Mouse (Mus musculus): Measurements from ENCODE around the gene Lman2. TPM values are rescaled to one million over a fixed set of nuclear protein-coding genes. Genes with fewer than 3 reads are reported as not detected.

Lman2 gene
- polyA plus RNA-seq, 1 experiment from 2014 or later, result 57.9 TPM

- Histone ChIP-seq H3K9me3 (replicated peaks) (no peaks in the 10 kb centered on the region), H3K9ac (peak overlapping the region; percentile 83), H3K27me3 (no peaks in the 10 kb centered on the region), H3K36me3 (ENCODE audit: poor library complexity, severe bottlenecking) (peaks cover 7% of the 10 kb centered on the region), H3K4me3 (peak overlapping the region; percentile 64), H3K27ac (peak overlapping the region; percentile 92), H3K4me1 (peaks cover 34% of the 10 kb centered on the region), H3K4me2 (peak overlapping the region; percentile 68)
- ATAC-seq, result no peak
- 52% methylated on average over 14 of the region's 14 CpGs for WGBS
These were observed 31.8 kb downstream of the Lman2 start for GRCm38 (mm10) chr13:55330567-55331400.

DNA sequence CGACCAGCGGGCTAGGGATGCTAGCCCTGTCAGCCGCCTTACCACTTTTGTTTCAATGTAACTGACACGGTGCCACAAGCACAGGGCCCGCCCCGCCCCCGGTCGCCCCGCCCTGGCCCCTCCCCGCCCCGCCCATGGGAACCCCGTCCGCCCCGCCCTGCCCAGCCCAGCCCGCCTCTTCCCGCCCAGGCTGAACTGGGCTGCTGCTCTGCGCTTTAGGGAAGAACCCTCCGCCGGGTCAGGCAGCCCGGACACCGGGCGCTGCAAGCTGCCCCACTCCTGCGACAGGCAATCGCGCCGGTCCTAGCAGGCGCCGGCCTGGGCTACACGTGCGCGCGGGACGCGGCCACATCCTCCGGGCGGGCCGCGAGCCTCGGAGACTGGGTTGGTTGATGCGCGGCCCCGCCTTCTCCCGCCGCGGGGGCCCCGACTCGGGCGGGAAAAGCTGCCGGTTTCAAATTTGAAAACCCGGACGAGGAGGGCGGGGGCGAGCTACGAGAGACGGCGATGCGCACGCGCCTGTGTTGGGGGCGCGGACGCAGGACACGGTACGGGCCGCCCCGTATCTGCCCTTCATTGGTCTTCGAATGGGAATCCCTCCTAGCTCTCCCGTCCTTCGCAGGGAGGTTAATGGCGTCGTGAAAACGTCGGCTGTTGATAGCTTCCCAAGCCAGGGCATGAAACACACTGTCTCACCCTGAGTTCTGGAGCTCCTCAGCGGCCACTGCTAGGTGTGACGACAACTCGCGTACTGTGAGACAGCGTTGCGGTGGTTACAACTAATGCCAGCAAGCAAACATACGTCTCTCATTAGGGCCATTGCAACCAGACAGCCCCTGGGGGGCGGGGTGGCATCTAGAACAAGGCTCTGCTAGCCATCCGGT, 32.7 kb downstream of the Lman2 start, which contains the start of gene Mxd3:
Gene Mxd3 (minus strand): TSS at position 141 of the 884 bp plus-strand sequence.
- under 1% methylated on average over 74 of the region's 82 CpGs for WGBS
- peak; percentile 84 for ATAC-seq
- Histone ChIP-seq H3K27ac (peak within 1 kb of the TSS; percentile 92), H3K4me3 (peak within 1 kb of the TSS; percentile 64), H3K4me1 (peaks cover 34% of the 10 kb centered on the region), H3K4me2 (peak within 1 kb of the TSS; percentile 68), H3K36me3 (ENCODE audit: poor library complexity, severe bottlenecking) (peaks cover 15% of the 10 kb centered on the region), H3K9me3 (replicated peaks) (no peaks in the 10 kb centered on the region), H3K27me3 (no peaks in the 10 kb centered on the region), H3K9ac (peak within 1 kb of the TSS; percentile 83)

GRCm38 (mm10) chr13:55329109-55329682, 33.4 kb downstream of the Lman2 start:
- H3K36me3 ChIP-seq (ENCODE audit: poor library complexity, severe bottlenecking), result peaks cover 21% of the 10 kb centered on the region
- no peaks in the 10 kb centered on the region for H3K27me3 ChIP-seq
- H3K4me1 ChIP-seq, result peaks cover 37% of the 10 kb centered on the region
- peak overlapping the region; percentile 68 for H3K4me2 ChIP-seq
- H3K9me3 ChIP-seq (replicated peaks), result no peaks in the 10 kb centered on the region
- H3K9ac ChIP-seq, result peak overlapping the region; percentile 83
- WGBS, result under 1% methylated on average over 27 of the region's 29 CpGs
- ATAC-seq, result peak; percentile 37
- peak overlapping the region; percentile 92 for H3K27ac ChIP-seq
- peak overlapping the region; percentile 64 for H3K4me3 ChIP-seq

DNA sequence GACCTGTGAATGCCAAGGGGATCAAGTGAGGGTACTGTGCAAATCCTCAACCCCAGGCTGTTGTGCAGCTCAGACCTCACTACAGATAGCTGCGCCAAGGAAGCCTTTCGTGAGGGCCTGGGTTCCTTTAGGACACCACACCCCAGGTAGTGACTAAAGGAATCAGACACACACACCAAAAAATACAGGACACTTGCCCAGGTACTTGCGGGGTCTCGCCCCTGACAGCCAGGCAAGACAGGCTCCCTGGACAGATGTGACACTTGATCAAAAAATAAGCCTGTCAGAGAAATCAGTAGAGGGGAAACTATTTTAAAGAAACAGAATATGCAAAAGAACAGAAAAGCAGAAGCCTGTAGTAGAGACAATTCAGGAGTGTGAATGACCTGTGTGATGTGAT, 33.9 kb downstream of the Lman2 start:
- peaks cover 27% of the 10 kb centered on the region for H3K36me3 ChIP-seq (ENCODE audit: poor library complexity, severe bottlenecking)
- H3K27ac ChIP-seq, result no peak overlapping the region
- peak overlapping the region; percentile 68 for H3K4me2 ChIP-seq
- no peaks in the 10 kb centered on the region for H3K9me3 ChIP-seq (replicated peaks)
- WGBS, result 80% methylated on average over 4 of the region's 4 CpGs
- H3K27me3 ChIP-seq, result no peaks in the 10 kb centered on the region
- no peak for ATAC-seq
- peak overlapping the region; percentile 64 for H3K4me3 ChIP-seq
- H3K4me1 ChIP-seq, result peaks cover 42% of the 10 kb centered on the region
- peak overlapping the region; percentile 83 for H3K9ac ChIP-seq

DNA sequence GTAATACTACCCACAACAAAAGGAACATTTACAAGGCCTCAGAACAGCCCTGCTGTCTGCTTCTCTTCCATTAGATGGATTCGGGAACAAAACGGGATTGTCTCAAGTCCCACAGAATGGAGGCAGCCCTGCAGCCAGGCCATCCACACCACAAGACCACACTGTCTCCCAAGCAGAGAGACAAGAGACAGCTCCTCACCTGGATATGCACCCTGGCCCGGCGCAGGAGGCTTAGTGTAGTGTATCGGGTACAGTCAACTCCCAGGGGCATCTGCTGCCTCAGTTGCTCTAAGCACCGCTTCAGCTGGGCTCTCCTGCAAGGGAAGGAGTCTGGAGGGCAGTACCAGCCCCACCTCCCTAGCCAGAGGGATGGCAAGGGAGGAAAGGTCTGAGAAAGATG, 34.4 kb downstream of the Lman2 start:
- ATAC-seq, result no peak
- Histone ChIP-seq H3K9me3 (replicated peaks) (no peaks in the 10 kb centered on the region), H3K36me3 (ENCODE audit: poor library complexity, severe bottlenecking) (peaks cover 32% of the 10 kb centered on the region), H3K4me1 (peaks cover 47% of the 10 kb centered on the region), H3K4me2 (peak overlapping the region; percentile 68), H3K27me3 (no peaks in the 10 kb centered on the region), H3K9ac (peak overlapping the region; percentile 83), H3K4me3 (peak overlapping the region; percentile 64), H3K27ac (no peak overlapping the region)
- WGBS, result 88% methylated on average over 6 of the region's 6 CpGs

DNA sequence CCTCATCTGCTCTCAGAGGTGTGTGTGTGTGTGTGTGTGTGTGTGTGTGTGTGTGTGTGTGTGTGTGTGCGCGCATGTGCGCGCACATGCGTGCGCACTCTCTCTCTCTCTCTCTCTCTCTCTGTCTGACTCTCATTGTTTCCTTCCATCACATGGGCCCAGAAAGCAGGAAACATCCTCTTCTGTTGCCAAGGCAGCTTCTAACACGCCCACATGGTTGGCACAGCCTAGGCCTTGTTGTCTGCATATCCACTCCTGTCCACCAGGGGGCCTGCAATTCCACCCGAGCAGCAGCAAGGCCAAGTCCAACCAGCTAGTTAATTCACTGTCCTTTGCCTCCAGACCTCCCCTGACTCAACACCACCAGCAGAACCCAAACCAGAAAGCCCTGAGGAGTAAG, 35.0 kb downstream of the Lman2 start:
- ATAC-seq, result peak; percentile 36
- peak overlapping the region; percentile 64 for H3K4me3 ChIP-seq
- 0 out of 2 replicates have a peak overlapping the region, but pooled peaks have one; percentile 34 for H3K9ac ChIP-seq
- H3K4me2 ChIP-seq, result peak overlapping the region; percentile 68
- no peaks in the 10 kb centered on the region for H3K27me3 ChIP-seq
- WGBS, result 3% methylated on average over 2 of the region's 8 CpGs
- H3K9me3 ChIP-seq (replicated peaks), result no peaks in the 10 kb centered on the region
- peaks cover 35% of the 10 kb centered on the region for H3K36me3 ChIP-seq (ENCODE audit: poor library complexity, severe bottlenecking)
- H3K4me1 ChIP-seq, result peaks cover 52% of the 10 kb centered on the region
- peak overlapping the region; percentile 68 for H3K27ac ChIP-seq

- Histone ChIP-seq H3K4me2 (peak overlapping the region; percentile 68), H3K27ac (peak overlapping the region; percentile 68), H3K36me3 (ENCODE audit: poor library complexity, severe bottlenecking) (peaks cover 35% of the 10 kb centered on the region), H3K9me3 (replicated peaks) (no peaks in the 10 kb centered on the region), H3K27me3 (no peaks in the 10 kb centered on the region), H3K4me3 (no peak overlapping the region), H3K9ac (peak overlapping the region; percentile 34; the same call in 1 of the 2 replicates), H3K4me1 (peaks cover 54% of the 10 kb centered on the region)
- 58% methylated on average over 4 of the region's 4 CpGs for WGBS
- ATAC-seq, result peak; percentile 11; the same call in 1 of the 2 replicates
These were observed 35.4 kb downstream of the Lman2 start for GRCm38 (mm10) chr13:55327169-55327568.

GRCm38 (mm10) chr13:55325596-55325995, 37.0 kb downstream of the Lman2 start:
- no peak overlapping the region for H3K4me3 ChIP-seq
- no peak overlapping the region for H3K4me2 ChIP-seq
- H3K36me3 ChIP-seq (ENCODE audit: poor library complexity, severe bottlenecking), result peaks cover 36% of the 10 kb centered on the region
- H3K4me1 ChIP-seq, result peaks cover 58% of the 10 kb centered on the region
- ATAC-seq, result no peak
- H3K27me3 ChIP-seq, result no peaks in the 10 kb centered on the region
- H3K9me3 ChIP-seq (replicated peaks), result no peaks in the 10 kb centered on the region
- H3K9ac ChIP-seq, result peak overlapping the region; percentile 5; the same call in 1 of the 2 replicates
- WGBS, result 82% methylated on average over 11 of the region's 11 CpGs
- H3K27ac ChIP-seq, result no peak overlapping the region; the same call in 1 of the 2 replicates

DNA sequence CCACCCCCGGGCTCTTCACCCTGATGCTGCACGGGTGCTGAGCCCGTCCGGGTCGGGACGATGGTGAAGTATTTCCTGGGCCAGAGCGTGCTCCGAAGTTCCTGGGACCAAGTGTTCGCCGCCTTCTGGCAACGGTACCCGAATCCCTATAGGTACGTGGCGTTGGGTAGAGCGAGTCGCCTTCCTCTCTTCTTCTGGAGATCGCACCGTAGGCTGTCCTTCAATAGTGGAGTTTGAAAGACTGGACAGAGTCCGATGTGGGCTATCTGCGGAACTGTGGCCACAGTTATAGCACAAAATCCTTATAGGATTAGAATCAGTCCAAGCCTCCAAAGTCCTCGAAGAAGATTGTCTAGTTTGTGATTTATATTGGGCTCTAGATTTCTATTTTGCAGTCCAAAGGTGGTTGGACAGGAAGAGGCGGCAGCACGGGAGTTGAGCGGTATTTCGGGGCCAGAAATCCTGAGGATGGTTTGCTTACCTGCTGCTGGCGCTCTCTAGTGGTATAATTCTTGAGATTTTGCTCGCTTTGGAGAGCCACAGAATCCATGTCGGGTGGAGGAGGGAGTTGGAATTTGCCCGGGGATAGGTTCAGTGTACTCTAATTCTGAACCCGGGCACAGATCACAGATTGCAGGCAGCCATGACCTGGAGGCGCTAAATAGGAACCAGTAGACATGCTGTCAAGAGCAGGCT, 40.3 kb downstream of the Lman2 start:
- H3K4me2 ChIP-seq, result peak overlapping the region; percentile 99
- peaks cover 70% of the 10 kb centered on the region for H3K36me3 ChIP-seq (ENCODE audit: poor library complexity, severe bottlenecking)
- peaks cover 40% of the 10 kb centered on the region for H3K4me1 ChIP-seq
- no peaks in the 10 kb centered on the region for H3K9me3 ChIP-seq (replicated peaks)
- H3K4me3 ChIP-seq, result peak overlapping the region; percentile 85
- no peak for ATAC-seq
- WGBS, result 2% methylated on average over 31 of the region's 31 CpGs
- no peaks in the 10 kb centered on the region for H3K27me3 ChIP-seq
- peak overlapping the region; percentile 62 for H3K27ac ChIP-seq
- H3K9ac ChIP-seq, result peak overlapping the region; percentile 86

DNA sequence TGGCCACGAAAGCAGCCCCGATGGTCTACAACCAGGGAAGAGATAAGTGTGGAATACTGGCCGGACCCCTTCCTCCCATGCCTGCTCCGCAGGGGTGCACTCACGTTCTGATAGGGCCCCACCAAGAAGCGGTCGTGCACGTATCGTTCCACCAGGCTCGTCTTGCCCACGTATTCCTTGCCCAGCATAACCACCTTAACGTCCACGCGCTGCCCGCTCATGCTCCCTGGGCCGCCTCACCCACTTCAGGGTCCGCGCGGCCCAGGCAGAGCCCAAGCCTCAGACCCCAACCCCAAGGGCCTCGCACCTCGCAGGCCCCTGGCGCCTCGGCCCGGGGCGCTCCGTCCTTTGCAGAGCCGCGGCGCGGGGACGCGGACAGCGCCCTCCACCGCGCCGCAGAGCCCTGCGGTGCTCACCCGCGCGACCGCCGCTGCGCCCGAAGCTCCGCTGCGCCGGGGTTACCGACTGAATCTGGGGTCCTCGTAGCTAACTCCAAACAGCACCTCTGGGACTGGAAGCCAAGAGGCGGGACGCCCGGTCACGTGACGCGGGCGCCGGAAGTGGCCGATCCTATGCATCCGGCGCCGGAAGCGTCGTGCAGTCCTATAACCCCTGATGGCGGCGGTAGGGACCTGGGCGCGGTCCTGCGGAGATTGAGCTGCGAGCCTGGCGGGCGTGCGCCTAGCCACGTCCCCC, 41.0 kb downstream of the Lman2 start, which contains the start of gene Rab24:
Gene Rab24 (minus strand): TSS at position 513 of the 696 bp plus-strand sequence.
- under 1% methylated on average over 73 of the region's 73 CpGs for WGBS
- Histone ChIP-seq H3K4me3 (peak within 1 kb of the TSS; percentile 85), H3K27ac (peak within 1 kb of the TSS; percentile 62), H3K9ac (peak within 1 kb of the TSS; percentile 86), H3K27me3 (no peaks in the 10 kb centered on the region), H3K9me3 (replicated peaks) (no peaks in the 10 kb centered on the region), H3K4me1 (peaks cover 35% of the 10 kb centered on the region), H3K36me3 (ENCODE audit: poor library complexity, severe bottlenecking) (peaks cover 76% of the 10 kb centered on the region), H3K4me2 (peak within 1 kb of the TSS; percentile 99)
- ATAC-seq, result peak; percentile 91

Data from forebrain, embryonic 13.5 days (tissue).